Mouse (Mus musculus): ENCODE results near the gene Itsn2. TPM values are rescaled to one million over a fixed set of nuclear protein-coding genes. Genes with fewer than 3 reads are reported as not detected.
"Not testable (repeated sequence)": the region's sequence is repeated elsewhere in the genome, so short reads cannot be mapped to it uniquely, and the experiment has no call there.

The Itsn2 gene
- total and polyA plus RNA-seq, 3 experiments = 17.6 to 168 (median 137) TPM

DNA sequence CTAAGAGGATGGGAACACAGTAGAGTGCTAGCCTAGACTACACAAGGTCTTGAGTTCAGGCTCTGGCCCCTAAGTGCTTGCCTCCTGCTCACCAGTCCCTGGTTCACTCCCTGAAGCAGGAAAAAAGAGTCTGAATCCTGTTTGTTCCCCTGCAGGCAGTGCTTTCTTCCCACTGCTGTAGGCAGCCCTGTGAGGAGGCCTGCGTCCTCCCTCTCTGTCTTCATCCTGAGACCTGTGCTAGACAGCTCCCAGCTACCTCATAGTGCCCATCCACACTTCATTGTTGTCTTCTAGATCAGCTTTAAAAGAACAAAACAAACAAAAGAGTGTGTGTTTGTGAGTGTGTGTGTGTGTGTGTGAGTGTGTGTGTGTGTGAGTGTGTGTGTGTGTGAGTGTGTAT lies 102.1 kb downstream of the Itsn2 start:
- Histone ChIP-seq H3K4me1 (ENCODE audit: insufficient read depth, low read depth, low read length) (no peaks in the 10 kb centered on the region), H3K27me3 (ENCODE audit: insufficient read depth, low read length) (no peaks in the 10 kb centered on the region), H3K4me3 (ENCODE audit: low read depth, low read length) (no peak overlapping the region), H3K9me3 (replicated peaks) (no peaks in the 10 kb centered on the region), H3K36me3 (replicated peaks) (peaks cover 77% of the 10 kb centered on the region)
- no peak for DNase-seq (ENCODE audit: low spot score)
- TF ChIP-seq POLR2AphosphoS5 (IDR thresholded peaks at IDR 0.05; ENCODE audit: insufficient replicate concordance, low read depth, low read length) = no peak
- no peak for TF ChIP-seq GATA2 (IDR thresholded peaks at IDR 0.05; ENCODE audit: borderline replicate concordance, low read depth, low read length)
- no peak for TF ChIP-seq GATA1 (IDR thresholded peaks at IDR 0.05; ENCODE audit: borderline replicate concordance, low read length)
- TF ChIP-seq CTCF (IDR thresholded peaks at IDR 0.05; ENCODE audit: low read depth, low read length) = no peak
- no peak for TF ChIP-seq TAL1 (conservative IDR thresholded peaks at IDR 0.05; ENCODE audit: low read depth, low read length)
- no peak for ATAC-seq (ENCODE audit: extremely low read depth, insufficient number of reproducible peaks, low FRiP score, poor library complexity, severe bottlenecking)

- not testable (repeated sequence) for DNase-seq (ENCODE audit: low spot score); H3K4me3 ChIP-seq (ENCODE audit: low read depth, low read length); ATAC-seq (ENCODE audit: extremely low read depth, insufficient number of reproducible peaks, low FRiP score, poor library complexity, severe bottlenecking); H3K27me3 ChIP-seq (ENCODE audit: insufficient read depth, low read length); H3K4me1 ChIP-seq (ENCODE audit: insufficient read depth, low read depth, low read length); H3K9me3 ChIP-seq (replicated peaks)
- H3K36me3 ChIP-seq (replicated peaks) = peaks cover 75% of the 10 kb centered on the region
Observed at GRCm38 (mm10) chr12:4705626-4706025, 113.2 kb downstream of the Itsn2 start.

DNA sequence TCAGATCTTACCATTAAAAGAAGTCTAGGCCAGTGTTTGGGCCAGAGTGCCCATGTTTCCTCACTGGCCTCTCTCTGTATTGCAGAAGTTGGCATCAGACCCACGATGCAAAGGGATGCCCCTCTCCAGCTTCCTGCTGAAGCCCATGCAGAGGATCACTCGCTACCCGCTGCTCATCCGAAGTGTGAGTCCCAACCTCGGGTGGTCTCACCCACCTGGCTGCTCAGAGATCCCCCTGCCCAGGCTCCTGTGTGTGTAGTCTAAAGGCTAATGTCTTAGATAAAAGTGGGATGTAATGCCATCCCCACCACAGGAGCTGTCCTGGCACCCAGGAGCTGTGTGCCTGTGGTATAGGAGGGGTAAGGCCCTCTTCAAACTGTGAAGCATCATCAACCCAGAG lies 113.7 kb downstream of the Itsn2 start:
- Histone ChIP-seq H3K36me3 (replicated peaks) (peaks cover 74% of the 10 kb centered on the region), H3K4me3 (ENCODE audit: low read depth, low read length) (no peak overlapping the region)

GRCm38 (mm10) chr12:4706901-4707300 lies 114.5 kb downstream of the Itsn2 start:
- Histone ChIP-seq H3K27me3 (ENCODE audit: insufficient read depth, low read length) (no peaks in the 10 kb centered on the region), H3K9me3 (replicated peaks) (no peaks in the 10 kb centered on the region), H3K4me3 (ENCODE audit: low read depth, low read length) (no peak overlapping the region), H3K4me1 (ENCODE audit: insufficient read depth, low read depth, low read length) (no peaks in the 10 kb centered on the region), H3K36me3 (replicated peaks) (peaks cover 74% of the 10 kb centered on the region)
- no peak for ATAC-seq (ENCODE audit: extremely low read depth, insufficient number of reproducible peaks, low FRiP score, poor library complexity, severe bottlenecking)
- no peak for TF ChIP-seq POLR2AphosphoS5 (IDR thresholded peaks at IDR 0.05; ENCODE audit: insufficient replicate concordance, low read depth, low read length)
- TF ChIP-seq TAL1 (conservative IDR thresholded peaks at IDR 0.05; ENCODE audit: low read depth, low read length) = no peak
- no peak for TF ChIP-seq GATA1 (IDR thresholded peaks at IDR 0.05; ENCODE audit: borderline replicate concordance, low read length)
- no peak for DNase-seq (ENCODE audit: low spot score)

More for the DNA sequence above, 113.7 kb downstream of the Itsn2 start:
- Histone ChIP-seq H3K9me3 (replicated peaks) (no peaks in the 10 kb centered on the region), H3K27me3 (ENCODE audit: insufficient read depth, low read length) (no peaks in the 10 kb centered on the region), H3K4me1 (ENCODE audit: insufficient read depth, low read depth, low read length) (no peaks in the 10 kb centered on the region)
- no peak for DNase-seq (ENCODE audit: low spot score)
- ATAC-seq (ENCODE audit: extremely low read depth, insufficient number of reproducible peaks, low FRiP score, poor library complexity, severe bottlenecking) = no peak
- TF ChIP-seq GATA2 (IDR thresholded peaks at IDR 0.05; ENCODE audit: borderline replicate concordance, low read depth, low read length) (no peak), POLR2AphosphoS5 (IDR thresholded peaks at IDR 0.05; ENCODE audit: insufficient replicate concordance, low read depth, low read length) (no peak), GATA1 (IDR thresholded peaks at IDR 0.05; ENCODE audit: borderline replicate concordance, low read length) (no peak)

GRCm38 (mm10) chr12:4707488-4708017 lies 115.1 kb downstream of the Itsn2 start:
- DNase-seq (ENCODE audit: low spot score) (no peak), ATAC-seq (ENCODE audit: extremely low read depth, insufficient number of reproducible peaks, low FRiP score, poor library complexity, severe bottlenecking) (no peak)
- TF ChIP-seq POLR2AphosphoS5 (IDR thresholded peaks at IDR 0.05; ENCODE audit: insufficient replicate concordance, low read depth, low read length) (no peak), GATA2 (IDR thresholded peaks at IDR 0.05; ENCODE audit: borderline replicate concordance, low read depth, low read length) (no peak), CTCF (IDR thresholded peaks at IDR 0.05; ENCODE audit: low read depth, low read length) (no peak), TAL1 (conservative IDR thresholded peaks at IDR 0.05; ENCODE audit: low read depth, low read length) (no peak), GATA1 (IDR thresholded peaks at IDR 0.05; ENCODE audit: borderline replicate concordance, low read length) (no peak)
- H3K36me3 ChIP-seq (replicated peaks) = peaks cover 74% of the 10 kb centered on the region
- no peaks in the 10 kb centered on the region for H3K9me3 ChIP-seq (replicated peaks)
- H3K4me3 ChIP-seq (ENCODE audit: low read depth, low read length) = no peak overlapping the region
- H3K27me3 ChIP-seq (ENCODE audit: insufficient read depth, low read length) = no peaks in the 10 kb centered on the region
- H3K4me1 ChIP-seq (ENCODE audit: insufficient read depth, low read depth, low read length) = no peaks in the 10 kb centered on the region

- no peaks in the 10 kb centered on the region for H3K9me3 ChIP-seq (replicated peaks)
- no peak for TF ChIP-seq CTCF (IDR thresholded peaks at IDR 0.05; ENCODE audit: low read depth, low read length)
- TF ChIP-seq GATA2 (IDR thresholded peaks at IDR 0.05; ENCODE audit: borderline replicate concordance, low read depth, low read length) = no peak
- TF ChIP-seq GATA1 (IDR thresholded peaks at IDR 0.05; ENCODE audit: borderline replicate concordance, low read length) = no peak
- TF ChIP-seq TAL1 (conservative IDR thresholded peaks at IDR 0.05; ENCODE audit: low read depth, low read length) = no peak
- TF ChIP-seq POLR2AphosphoS5 (IDR thresholded peaks at IDR 0.05; ENCODE audit: insufficient replicate concordance, low read depth, low read length) = no peak
- no peaks in the 10 kb centered on the region for H3K27me3 ChIP-seq (ENCODE audit: insufficient read depth, low read length)
- H3K4me3 ChIP-seq (ENCODE audit: low read depth, low read length) = no peak overlapping the region
- no peak for DNase-seq (ENCODE audit: low spot score)
- ATAC-seq (ENCODE audit: extremely low read depth, insufficient number of reproducible peaks, low FRiP score, poor library complexity, severe bottlenecking) = no peak
- peaks cover 77% of the 10 kb centered on the region for H3K36me3 ChIP-seq (replicated peaks)
- no peaks in the 10 kb centered on the region for H3K4me1 ChIP-seq (ENCODE audit: insufficient read depth, low read depth, low read length)
Observed at GRCm38 (mm10) chr12:4708296-4708695, 115.9 kb downstream of the Itsn2 start.

Measured in G1E (cell line).